Mouse (Mus musculus): Measurements from ENCODE around the gene Htra1. TPM values are rescaled to one million over a fixed set of nuclear protein-coding genes. Genes with fewer than 3 reads are reported as not detected.

Gene Htra1
- total and polyA plus RNA-seq, 3 experiments, result not detected

GRCm38 (mm10) chr7:130943280-130943895, 7.5 kb downstream of the Htra1 start:
- no peaks in the 10 kb centered on the region for H3K79me2 ChIP-seq (ENCODE audit: control insufficient read depth, insufficient read depth, low read length, poor library complexity)
- no peaks in the 10 kb centered on the region for H3K4me1 ChIP-seq (ENCODE audit: control insufficient read depth in 1 of 2, insufficient read depth in 2 of 2, low read length in 2 of 2)
- no peak for DNase-seq (ENCODE audit: low read depth, low spot score)
- no peaks in the 10 kb centered on the region for H3K9me3 ChIP-seq (replicated peaks; ENCODE audit: insufficient read depth, low read length)
- TF ChIP-seq NELFE (IDR thresholded peaks at IDR 0.05; ENCODE audit: low read depth, low read length), result no peak
- TF ChIP-seq ELF1 (IDR thresholded peaks at IDR 0.05; ENCODE audit: low read depth, low read length), result no peak
- no peak for TF ChIP-seq GATA1 (IDR thresholded peaks at IDR 0.05; ENCODE audit: low read depth, low read length)
- no peak for TF ChIP-seq ETS1 (IDR thresholded peaks at IDR 0.05; ENCODE audit: low read depth, low read length)
- TF ChIP-seq CHD1 (IDR thresholded peaks at IDR 0.05; ENCODE audit: low read depth, low read length), result no peak
- no peak for TF ChIP-seq ZNF384 (IDR thresholded peaks at IDR 0.05; ENCODE audit: low read depth, low read length)
- TF ChIP-seq MAFK (IDR thresholded peaks at IDR 0.05; ENCODE audit: borderline replicate concordance, low read depth, low read length), result no peak
- TF ChIP-seq MEF2A (IDR thresholded peaks at IDR 0.05; ENCODE audit: extremely low read depth, insufficient replicate concordance, low read depth, low read length, poor library complexity, severe bottlenecking), result no peak
- TF ChIP-seq EP300 (IDR thresholded peaks at IDR 0.05; ENCODE audit: low read depth in 1 of 2, low read length in 2 of 2), result no peak
- TF ChIP-seq MXI1 (IDR thresholded peaks at IDR 0.05; ENCODE audit: low read depth, low read length), result no peak
- TF ChIP-seq TAL1 (IDR thresholded peaks at IDR 0.05; ENCODE audit: low read length), result no peak
- no peak for TF ChIP-seq ZKSCAN1 (IDR thresholded peaks at IDR 0.05; ENCODE audit: low read depth, low read length)
- TF ChIP-seq HCFC1 (IDR thresholded peaks at IDR 0.05; ENCODE audit: low read depth, low read length), result no peak
- no peak for TF ChIP-seq NRF1 (IDR thresholded peaks at IDR 0.05; ENCODE audit: insufficient read depth, low read depth, low read length, poor library complexity, severe bottlenecking)
- TF ChIP-seq MAX (IDR thresholded peaks at IDR 0.05; ENCODE audit: low read length), result no peak
- TF ChIP-seq MYB (IDR thresholded peaks at IDR 0.05; ENCODE audit: low read depth, low read length), result no peak
- TF ChIP-seq MAZ (IDR thresholded peaks at IDR 0.05; ENCODE audit: low read depth, low read length), result no peak
- no peaks in the 10 kb centered on the region for H3K36me3 ChIP-seq (ENCODE audit: control insufficient read depth in 1 of 2, insufficient read depth in 2 of 2, low read length in 2 of 2)
- H3K4me3 ChIP-seq (ENCODE audit: control insufficient read depth in 1 of 2, insufficient read depth in 1 of 2, low read depth in 2 of 2, low read length in 2 of 2), result no peak overlapping the region
- H3K9ac ChIP-seq (ENCODE audit: control insufficient read depth, low read depth, low read length, poor library complexity, severe bottlenecking), result no peak overlapping the region
- no peaks in the 10 kb centered on the region for H3K27me3 ChIP-seq (ENCODE audit: control insufficient read depth in 1 of 2, insufficient read depth in 2 of 2, low read length in 2 of 2)
- H3K27ac ChIP-seq (ENCODE audit: control insufficient read depth, low read depth, low read length), result no peak overlapping the region

- TF ChIP-seq BHLHE40 (IDR thresholded peaks at IDR 0.05; ENCODE audit: borderline replicate concordance, low read depth, low read length), result no peak
- no peak for TF ChIP-seq JUND (IDR thresholded peaks at IDR 0.05; ENCODE audit: low read depth, low read length)
- no peak for TF ChIP-seq POLR2AphosphoS2 (IDR thresholded peaks at IDR 0.05; ENCODE audit: low read length)
- no peak for TF ChIP-seq NELFE (IDR thresholded peaks at IDR 0.05; ENCODE audit: low read depth, low read length)
- TF ChIP-seq TAL1 (IDR thresholded peaks at IDR 0.05; ENCODE audit: low read length), result no peak
- H3K9me3 ChIP-seq (replicated peaks; ENCODE audit: insufficient read depth, low read length), result no peaks in the 10 kb centered on the region
- no peaks in the 10 kb centered on the region for H3K27me3 ChIP-seq (ENCODE audit: control insufficient read depth in 1 of 2, insufficient read depth in 2 of 2, low read length in 2 of 2)
- no peaks in the 10 kb centered on the region for H3K79me2 ChIP-seq (ENCODE audit: control insufficient read depth, insufficient read depth, low read length, poor library complexity)
- H3K9ac ChIP-seq (ENCODE audit: control insufficient read depth, low read depth, low read length, poor library complexity, severe bottlenecking), result no peak overlapping the region
- H3K27ac ChIP-seq (ENCODE audit: control insufficient read depth, low read depth, low read length), result no peak overlapping the region
- no peak for DNase-seq (ENCODE audit: low read depth, low spot score)
- H3K4me3 ChIP-seq (ENCODE audit: control insufficient read depth in 1 of 2, insufficient read depth in 1 of 2, low read depth in 2 of 2, low read length in 2 of 2), result no peak overlapping the region
- H3K4me1 ChIP-seq (ENCODE audit: control insufficient read depth in 1 of 2, insufficient read depth in 2 of 2, low read length in 2 of 2), result no peaks in the 10 kb centered on the region
- H3K36me3 ChIP-seq (ENCODE audit: control insufficient read depth in 1 of 2, insufficient read depth in 2 of 2, low read length in 2 of 2), result no peaks in the 10 kb centered on the region
Measured at GRCm38 (mm10) chr7:130944766-130945475, 9.0 kb downstream of the Htra1 start.
